Mouse (Mus musculus): ENCODE data around the gene C2cd2l. TPM values are rescaled to one million over a fixed set of nuclear protein-coding genes. Genes with fewer than 3 reads are reported as not detected.
"Not testable (repeated sequence)": the region's sequence is repeated elsewhere in the genome, so short reads cannot be mapped to it uniquely, and the experiment has no call there.

C2cd2l gene
- polyA plus RNA-seq, 1 experiment from 2014 or later, result 6.7 TPM

GRCm38 (mm10) chr9:44330736-44331135, 10.7 kb upstream of the C2cd2l start:
- H3K27me3 ChIP-seq (ENCODE audit: control insufficient read depth, insufficient read depth, low read length), result no peaks in the 10 kb centered on the region
- H3K4me1 ChIP-seq (ENCODE audit: control insufficient read depth, insufficient read depth, low read length), result peaks cover 9% of the 10 kb centered on the region
- 86% methylated on average over 6 of the region's 6 CpGs for WGBS
- H3K36me3 ChIP-seq (ENCODE audit: control insufficient read depth, insufficient read depth, low read length), result peaks cover 39% of the 10 kb centered on the region
- H3K9me3 ChIP-seq (replicated peaks; ENCODE audit: control insufficient read depth, low read length), result no peaks in the 10 kb centered on the region
- no peak overlapping the region for H3K27ac ChIP-seq (ENCODE audit: low read length)
- H3K9ac ChIP-seq (ENCODE audit: low read length), result no peak overlapping the region
- no peak overlapping the region for H3K4me3 ChIP-seq (replicated peaks; ENCODE audit: low read length)
- ATAC-seq (ENCODE audit: insufficient read depth, low FRiP score), result no peak
- no peak overlapping the region for H3K4me2 ChIP-seq (ENCODE audit: low read depth, low read length)

GRCm38 (mm10) chr9:44327926-44328325, 7.8 kb upstream of the C2cd2l start:
- no peaks in the 10 kb centered on the region for H3K27me3 ChIP-seq (ENCODE audit: control insufficient read depth, insufficient read depth, low read length)
- peak overlapping the region; percentile 79 for H3K4me2 ChIP-seq (ENCODE audit: low read depth, low read length)
- no peak for ATAC-seq (ENCODE audit: insufficient read depth, low FRiP score)
- peak overlapping the region; percentile 93 for H3K9ac ChIP-seq (ENCODE audit: low read length)
- H3K36me3 ChIP-seq (ENCODE audit: control insufficient read depth, insufficient read depth, low read length), result peaks cover 29% of the 10 kb centered on the region
- no peak overlapping the region for H3K27ac ChIP-seq (ENCODE audit: low read length)
- H3K4me1 ChIP-seq (ENCODE audit: control insufficient read depth, insufficient read depth, low read length), result peaks cover 10% of the 10 kb centered on the region
- no peaks in the 10 kb centered on the region for H3K9me3 ChIP-seq (replicated peaks; ENCODE audit: control insufficient read depth, low read length)
- peak overlapping the region; percentile 93 for H3K4me3 ChIP-seq (replicated peaks; ENCODE audit: low read length)
- 93% methylated on average over 5 of the region's 5 CpGs for WGBS

GRCm38 (mm10) chr9:44327064-44327711, 7.1 kb upstream of the C2cd2l start:
- no peaks in the 10 kb centered on the region for H3K27me3 ChIP-seq (ENCODE audit: control insufficient read depth, insufficient read depth, low read length)
- peak overlapping the region; percentile 97 for H3K27ac ChIP-seq (ENCODE audit: low read length)
- under 1% methylated on average over 22 of the region's 22 CpGs for WGBS
- H3K4me3 ChIP-seq (replicated peaks; ENCODE audit: low read length), result peak overlapping the region; percentile 93
- peaks cover 22% of the 10 kb centered on the region for H3K36me3 ChIP-seq (ENCODE audit: control insufficient read depth, insufficient read depth, low read length)
- peak overlapping the region; percentile 93 for H3K9ac ChIP-seq (ENCODE audit: low read length)
- ATAC-seq (ENCODE audit: insufficient read depth, low FRiP score), result peak; percentile 38; the same call in 1 of the 2 replicates
- peaks cover 10% of the 10 kb centered on the region for H3K4me1 ChIP-seq (ENCODE audit: control insufficient read depth, insufficient read depth, low read length)
- peak overlapping the region; percentile 79 for H3K4me2 ChIP-seq (ENCODE audit: low read depth, low read length)
- no peaks in the 10 kb centered on the region for H3K9me3 ChIP-seq (replicated peaks; ENCODE audit: control insufficient read depth, low read length)

- Histone ChIP-seq H3K4me3 (replicated peaks; ENCODE audit: low read length) (peak overlapping the region; percentile 93), H3K36me3 (ENCODE audit: control insufficient read depth, insufficient read depth, low read length) (peaks cover 17% of the 10 kb centered on the region), H3K4me1 (ENCODE audit: control insufficient read depth, insufficient read depth, low read length) (peaks cover 10% of the 10 kb centered on the region), H3K4me2 (ENCODE audit: low read depth, low read length) (peak overlapping the region; percentile 79), H3K27ac (ENCODE audit: low read length) (peak overlapping the region; percentile 97), H3K9ac (ENCODE audit: low read length) (peak overlapping the region; percentile 93), H3K9me3 (replicated peaks; ENCODE audit: control insufficient read depth, low read length) (no peaks in the 10 kb centered on the region), H3K27me3 (ENCODE audit: control insufficient read depth, insufficient read depth, low read length) (no peaks in the 10 kb centered on the region)
- WGBS, result under 1% methylated on average over 38 of the region's 38 CpGs
- ATAC-seq (ENCODE audit: insufficient read depth, low FRiP score), result peak; percentile 92
Observed at GRCm38 (mm10) chr9:44326371-44327063, 6.4 kb upstream of the C2cd2l start.

- peaks cover 10% of the 10 kb centered on the region for H3K4me1 ChIP-seq (ENCODE audit: control insufficient read depth, insufficient read depth, low read length)
- peak; percentile 42; the same call in 1 of the 2 replicates for ATAC-seq (ENCODE audit: insufficient read depth, low FRiP score)
- H3K27ac ChIP-seq (ENCODE audit: low read length), result peak within 1 kb of the TSS; percentile 97
- H3K4me3 ChIP-seq (replicated peaks; ENCODE audit: low read length), result peak within 1 kb of the TSS; percentile 93
- H3K36me3 ChIP-seq (ENCODE audit: control insufficient read depth, insufficient read depth, low read length), result peaks cover 13% of the 10 kb centered on the region
- H3K9me3 ChIP-seq (replicated peaks; ENCODE audit: control insufficient read depth, low read length), result no peaks in the 10 kb centered on the region
- peak within 1 kb of the TSS; percentile 93 for H3K9ac ChIP-seq (ENCODE audit: low read length)
- H3K27me3 ChIP-seq (ENCODE audit: control insufficient read depth, insufficient read depth, low read length), result no peaks in the 10 kb centered on the region
- 1% methylated on average over 12 of the region's 12 CpGs for WGBS
- H3K4me2 ChIP-seq (ENCODE audit: low read depth, low read length), result peak within 1 kb of the TSS; percentile 79
Observed at GRCm38 (mm10) chr9:44325768-44326370, 5.8 kb upstream of the C2cd2l start, which contains the start of gene Dpagt1. Gene Dpagt1 (plus strand): TSS chr9:44326019.

GRCm38 (mm10) chr9:44325032-44325767, 5.1 kb upstream of the C2cd2l start:
- WGBS, result 65% methylated on average over 7 of the region's 8 CpGs

GRCm38 (mm10) chr9:44324147-44324546, 4.1 kb upstream of the C2cd2l start:
- 75% methylated on average over 6 of the region's 6 CpGs for WGBS
- no peak for ATAC-seq (ENCODE audit: insufficient read depth, low FRiP score)
- H3K9ac ChIP-seq (ENCODE audit: low read length), result no peak overlapping the region
- H3K4me1 ChIP-seq (ENCODE audit: control insufficient read depth, insufficient read depth, low read length), result peaks cover 11% of the 10 kb centered on the region
- H3K27ac ChIP-seq (ENCODE audit: low read length), result no peak overlapping the region
- no peak overlapping the region for H3K4me3 ChIP-seq (replicated peaks; ENCODE audit: low read length)
- H3K36me3 ChIP-seq (ENCODE audit: control insufficient read depth, insufficient read depth, low read length), result peaks cover 4% of the 10 kb centered on the region; the same call in 1 of the 2 replicates
- no peaks in the 10 kb centered on the region for H3K9me3 ChIP-seq (replicated peaks; ENCODE audit: control insufficient read depth, low read length)
- no peak overlapping the region for H3K4me2 ChIP-seq (ENCODE audit: low read depth, low read length)
- H3K27me3 ChIP-seq (ENCODE audit: control insufficient read depth, insufficient read depth, low read length), result no peaks in the 10 kb centered on the region

More at GRCm38 (mm10) chr9:44325032-44325767, 5.1 kb upstream of the C2cd2l start:
- peak overlapping the region; percentile 97 for H3K27ac ChIP-seq (ENCODE audit: low read length)
- not testable (repeated sequence) for H3K9me3 ChIP-seq (replicated peaks; ENCODE audit: control insufficient read depth, low read length); ATAC-seq (ENCODE audit: insufficient read depth, low FRiP score); H3K27me3 ChIP-seq (ENCODE audit: control insufficient read depth, insufficient read depth, low read length)
- H3K36me3 ChIP-seq (ENCODE audit: control insufficient read depth, insufficient read depth, low read length), result peaks cover 11% of the 10 kb centered on the region
- peak overlapping the region; percentile 93 for H3K4me3 ChIP-seq (replicated peaks; ENCODE audit: low read length)
- H3K4me1 ChIP-seq (ENCODE audit: control insufficient read depth, insufficient read depth, low read length), result peaks cover 10% of the 10 kb centered on the region
- peak overlapping the region; percentile 79 for H3K4me2 ChIP-seq (ENCODE audit: low read depth, low read length)
- peak overlapping the region; percentile 93; the same call in 1 of the 2 replicates for H3K9ac ChIP-seq (ENCODE audit: low read length)

- WGBS, result 68% methylated on average over 4 of the region's 4 CpGs
- not testable (repeated sequence) for H3K4me3 ChIP-seq (replicated peaks; ENCODE audit: low read length); ATAC-seq (ENCODE audit: insufficient read depth, low FRiP score); H3K27me3 ChIP-seq (ENCODE audit: control insufficient read depth, insufficient read depth, low read length); H3K9me3 ChIP-seq (replicated peaks; ENCODE audit: control insufficient read depth, low read length); H3K9ac ChIP-seq (ENCODE audit: low read length); H3K4me2 ChIP-seq (ENCODE audit: low read depth, low read length); H3K27ac ChIP-seq (ENCODE audit: low read length); H3K36me3 ChIP-seq (ENCODE audit: control insufficient read depth, insufficient read depth, low read length)
- peaks cover 16% of the 10 kb centered on the region for H3K4me1 ChIP-seq (ENCODE audit: control insufficient read depth, insufficient read depth, low read length)
Observed at GRCm38 (mm10) chr9:44323656-44324055, 3.6 kb upstream of the C2cd2l start.

Data from stomach, embryonic 16.5 days (tissue).